Mouse (Mus musculus) liver, embryonic 14.5 days (tissue): ENCODE data around the gene Cryba4.

Experiments
- CTCF ChIP-seq: IDR thresholded peaks from 2 replicates; pipeline ENCODE4 v1.5.1; 2016; ENCODE audit warnings: antibody characterized with exemption, low read depth, control low read depth
- EP300 ChIP-seq: IDR thresholded peaks from 2 replicates; pipeline ENCODE4 v1.6.1; 2016; ENCODE audit warnings: antibody characterized with exemption, low read depth

DNA sequence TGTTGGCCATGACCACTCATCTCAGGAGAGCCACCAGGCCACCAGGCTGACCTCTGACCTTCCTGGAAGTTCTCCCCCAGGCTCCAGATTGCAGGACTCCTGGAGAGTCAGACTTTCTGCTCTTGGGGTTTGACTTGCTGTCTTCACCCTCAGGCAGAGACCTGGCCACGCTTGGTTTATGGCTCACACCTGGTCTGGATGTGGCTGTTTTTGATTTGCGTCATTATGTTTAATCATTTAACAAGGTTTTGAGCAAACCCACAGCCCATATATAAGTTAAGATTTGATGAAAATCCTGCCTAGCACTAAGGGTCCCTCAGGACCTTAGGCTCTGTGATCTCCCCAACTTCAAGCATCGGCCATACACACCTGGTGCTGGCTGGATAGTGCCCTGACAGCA, 5.6 kb upstream of the Cryba4 start:
- TF ChIP-seq CTCF (no peak), EP300 (no peak)
